Mouse (Mus musculus) brain, embryonic 14.5 days (tissue): Measurements from ENCODE around the gene Fubp3.

Experiments
- CTCF ChIP-seq: fragments of 200-500 bp; IDR thresholded peaks from 2 replicates; pipeline ENCODE4 v1.5.1; 2012; ENCODE audit warnings: inconsistent platforms, mild to moderate bottlenecking, moderate library complexity, borderline replicate concordance; ENCODE audit not compliant: insufficient read depth, insufficient read length; ENCODE audit errors: extremely low read depth
- POLR2A ChIP-seq: fragments of 200-500 bp; IDR thresholded peaks from 2 replicates; pipeline ENCODE4 v1.6.1; 2012; ENCODE audit warnings: mild to moderate bottlenecking, inconsistent platforms, borderline replicate concordance; ENCODE audit not compliant: poor library complexity, insufficient read depth, insufficient read length, severe bottlenecking; ENCODE audit errors: extremely low read depth

DNA sequence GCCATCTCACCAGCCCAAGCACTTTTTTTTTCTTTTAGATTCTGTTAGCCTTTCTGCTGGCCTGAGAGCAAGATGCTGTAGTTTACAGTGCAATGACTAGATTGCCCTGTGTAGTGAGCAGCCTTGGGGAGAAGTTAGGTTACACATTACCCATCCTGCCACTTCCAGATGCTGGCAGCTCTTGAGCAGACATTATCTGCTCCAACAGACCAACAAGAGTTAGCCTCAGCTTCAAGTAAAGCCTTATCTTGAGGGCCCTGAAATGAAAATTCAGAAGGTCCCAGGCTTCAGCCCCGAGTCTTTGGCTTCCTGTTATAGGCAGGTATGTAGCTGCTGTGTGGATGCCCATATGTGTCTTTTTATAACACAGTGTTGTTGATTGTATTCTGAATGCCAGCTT lies 35.1 kb downstream of the Fubp3 start:
- TF ChIP-seq CTCF (no peak), POLR2A (no peak)
